Mouse (Mus musculus) kidney, embryonic 16.5 days (tissue): ENCODE data around the gene Lurap1l. TPM values are rescaled to one million over a fixed set of nuclear protein-coding genes. Genes with fewer than 3 reads are reported as not detected.

ENCODE experiments used
- ATAC-seq: fragments of 200-750 bp; cut with Nextera tagmentation; 2 replicates; pipeline ENCODE4 v1.8.0; 2017; ENCODE audit warnings: moderate TSS enrichment; ENCODE audit not compliant: low FRiP score, low TSS enrichment
- H3K27ac ChIP-seq: fragments of 300-500 bp; sonication (generic); 2 replicates; pipeline ENCODE4 v1.5.1; 2014; ENCODE audit warnings: low read length
- H3K27me3 ChIP-seq: fragments of 300-500 bp; sonication (generic); 2 replicates; pipeline ENCODE4 v1.6.1; 2014; ENCODE audit warnings: low read length, control low read depth, mixed read lengths; ENCODE audit not compliant: insufficient read depth
- H3K36me3 ChIP-seq: fragments of 300-500 bp; sonication (generic); 2 replicates; pipeline ENCODE4 v1.6.1; 2014; ENCODE audit warnings: low read length, control low read depth, mixed read lengths; ENCODE audit not compliant: insufficient read depth
- H3K4me1 ChIP-seq: fragments of 300-500 bp; sonication (generic); 2 replicates; pipeline ENCODE4 v1.6.1; 2014; ENCODE audit warnings: low read length, control low read depth, mixed read lengths; ENCODE audit not compliant: insufficient read depth
- H3K4me2 ChIP-seq: fragments of 300-500 bp; sonication (generic); replicated peaks from 2 replicates; pipeline ENCODE4 v1.6.1; 2014; ENCODE audit warnings: low read depth, low read length
- H3K4me3 ChIP-seq: fragments of 300-500 bp; sonication (generic); 2 replicates; pipeline ENCODE4 v1.5.1; 2014; ENCODE audit warnings: mild to moderate bottlenecking, low read length
- H3K9ac ChIP-seq: fragments of 300-500 bp; sonication (generic); replicated peaks from 2 replicates; pipeline ENCODE4 v1.6.1; 2014; ENCODE audit warnings: low read length
- H3K9me3 ChIP-seq: fragments of 300-500 bp; sonication (generic); 2 replicates; pipeline ENCODE4 v1.6.1; 2016; ENCODE audit warnings: low read length, control low read depth
- WGBS: fragments of 180-500 bp; shearing (Covaris S2); extraction: QIAGEN DNeasy Blood & Tissue Kit; methylation state at CpG from one replicate; pipeline ENCODE4 v1.1.7; 2014; 5-methylcytosine and 5-hydroxymethylcytosine counted together
- polyA plus RNA-seq: library from polyadenylated mRNA; unstranded; fragments of >200 nt; fragmentation: Nextera tagmentation; extraction: Ambion mirVana; gene quantifications from 2 replicates; pipeline ENCODE4 v1.2.1, GENCODE M21; 2015

Lurap1l gene
- polyA plus RNA-seq, 1 experiment from 2014 or later, result 15.5 TPM

GRCm38 (mm10) chr4:80925752-80926519 lies 15.5 kb downstream of the Lurap1l start:
- Histone ChIP-seq H3K9me3 (no peaks in the 10 kb centered on the region), H3K9ac (no peak overlapping the region), H3K27ac (no peak overlapping the region), H3K36me3 (no peaks in the 10 kb centered on the region), H3K4me3 (no peak overlapping the region), H3K27me3 (no peaks in the 10 kb centered on the region), H3K4me2 (no peak overlapping the region), H3K4me1 (no peaks in the 10 kb centered on the region)
- ATAC-seq, result no peak
- WGBS, result 91% methylated on average over 6 of the region's 6 CpGs

- Histone ChIP-seq H3K27ac (no peak overlapping the region), H3K4me1 (no peaks in the 10 kb centered on the region), H3K9ac (no peak overlapping the region), H3K9me3 (no peaks in the 10 kb centered on the region), H3K4me3 (no peak overlapping the region), H3K4me2 (no peak overlapping the region), H3K27me3 (no peaks in the 10 kb centered on the region), H3K36me3 (no peaks in the 10 kb centered on the region)
- 92% methylated on average over 3 of the region's 3 CpGs for WGBS
- ATAC-seq, result no peak
These were observed 24.3 kb downstream of the Lurap1l start for GRCm38 (mm10) chr4:80934749-80935148.

GRCm38 (mm10) chr4:80939115-80939514 lies 28.7 kb downstream of the Lurap1l start:
- Histone ChIP-seq H3K4me3 (no peak overlapping the region), H3K27me3 (no peaks in the 10 kb centered on the region), H3K9me3 (no peaks in the 10 kb centered on the region), H3K4me1 (no peaks in the 10 kb centered on the region), H3K9ac (no peak overlapping the region), H3K27ac (no peak overlapping the region), H3K36me3 (no peaks in the 10 kb centered on the region), H3K4me2 (no peak overlapping the region)
- ATAC-seq, result no peak
- WGBS, result 76% methylated on average over 2 of the region's 2 CpGs

GRCm38 (mm10) chr4:80940946-80941345 lies 30.5 kb downstream of the Lurap1l start:
- Histone ChIP-seq H3K4me1 (no peaks in the 10 kb centered on the region), H3K9me3 (no peaks in the 10 kb centered on the region), H3K27me3 (no peaks in the 10 kb centered on the region), H3K36me3 (no peaks in the 10 kb centered on the region), H3K9ac (no peak overlapping the region), H3K27ac (no peak overlapping the region), H3K4me2 (no peak overlapping the region), H3K4me3 (no peak overlapping the region)
- no peak for ATAC-seq
- WGBS, result 81% methylated on average over 4 of the region's 4 CpGs

GRCm38 (mm10) chr4:80941978-80942377 lies 31.5 kb downstream of the Lurap1l start:
- no peak for ATAC-seq
- Histone ChIP-seq H3K4me3 (no peak overlapping the region), H3K9me3 (no peaks in the 10 kb centered on the region), H3K9ac (no peak overlapping the region), H3K27ac (no peak overlapping the region), H3K4me2 (no peak overlapping the region), H3K4me1 (no peaks in the 10 kb centered on the region), H3K27me3 (no peaks in the 10 kb centered on the region), H3K36me3 (no peaks in the 10 kb centered on the region)
- WGBS, result 78% methylated on average over 3 of the region's 3 CpGs

- Histone ChIP-seq H3K27me3 (no peaks in the 10 kb centered on the region), H3K4me2 (no peak overlapping the region), H3K36me3 (no peaks in the 10 kb centered on the region), H3K4me3 (no peak overlapping the region), H3K4me1 (no peaks in the 10 kb centered on the region), H3K27ac (no peak overlapping the region), H3K9me3 (no peaks in the 10 kb centered on the region), H3K9ac (no peak overlapping the region)
- no peak for ATAC-seq
These were observed 34.2 kb downstream of the Lurap1l start for GRCm38 (mm10) chr4:80944605-80945004.

GRCm38 (mm10) chr4:80949110-80949509 lies 38.7 kb downstream of the Lurap1l start:
- no peak overlapping the region for H3K4me2 ChIP-seq
- H3K4me3 ChIP-seq, result no peak overlapping the region
- no peaks in the 10 kb centered on the region for H3K4me1 ChIP-seq
- H3K36me3 ChIP-seq, result peaks cover 5% of the 10 kb centered on the region; the same call in 1 of the 2 replicates
- no peak for ATAC-seq
- no peaks in the 10 kb centered on the region for H3K27me3 ChIP-seq
- no peaks in the 10 kb centered on the region for H3K9me3 ChIP-seq
- H3K9ac ChIP-seq, result no peak overlapping the region
- no peak overlapping the region for H3K27ac ChIP-seq

- WGBS, result 76% methylated on average over 2 of the region's 2 CpGs
- H3K4me1 ChIP-seq, result no peaks in the 10 kb centered on the region
- no peak for ATAC-seq
- H3K4me3 ChIP-seq, result no peak overlapping the region
- H3K9ac ChIP-seq, result no peak overlapping the region
- H3K36me3 ChIP-seq, result peaks cover 12% of the 10 kb centered on the region
- no peak overlapping the region for H3K4me2 ChIP-seq
- no peak overlapping the region for H3K27ac ChIP-seq
- no peaks in the 10 kb centered on the region for H3K9me3 ChIP-seq
- no peaks in the 10 kb centered on the region for H3K27me3 ChIP-seq
These were observed 39.3 kb downstream of the Lurap1l start for GRCm38 (mm10) chr4:80949720-80950119.

GRCm38 (mm10) chr4:80950280-80950781 lies 39.9 kb downstream of the Lurap1l start:
- WGBS, result 40% methylated on average over 8 of the region's 8 CpGs
- H3K4me1 ChIP-seq, result no peaks in the 10 kb centered on the region
- H3K4me2 ChIP-seq, result no peak overlapping the region
- no peaks in the 10 kb centered on the region for H3K9me3 ChIP-seq
- no peak overlapping the region for H3K4me3 ChIP-seq
- peaks cover 12% of the 10 kb centered on the region for H3K36me3 ChIP-seq
- no peaks in the 10 kb centered on the region for H3K27me3 ChIP-seq
- H3K27ac ChIP-seq, result no peak overlapping the region
- no peak overlapping the region for H3K9ac ChIP-seq
- no peak for ATAC-seq

GRCm38 (mm10) chr4:80952653-80953052 lies 42.2 kb downstream of the Lurap1l start:
- Histone ChIP-seq H3K9ac (no peak overlapping the region), H3K9me3 (no peaks in the 10 kb centered on the region), H3K36me3 (peaks cover 12% of the 10 kb centered on the region), H3K27me3 (no peaks in the 10 kb centered on the region), H3K4me1 (no peaks in the 10 kb centered on the region), H3K4me2 (no peak overlapping the region), H3K4me3 (no peak overlapping the region), H3K27ac (no peak overlapping the region)
- WGBS, result 80% methylated on average over 1 of the region's 1 CpGs
- no peak for ATAC-seq
